Mouse (Mus musculus): Measurements from ENCODE around the gene Mitf.

DNA sequence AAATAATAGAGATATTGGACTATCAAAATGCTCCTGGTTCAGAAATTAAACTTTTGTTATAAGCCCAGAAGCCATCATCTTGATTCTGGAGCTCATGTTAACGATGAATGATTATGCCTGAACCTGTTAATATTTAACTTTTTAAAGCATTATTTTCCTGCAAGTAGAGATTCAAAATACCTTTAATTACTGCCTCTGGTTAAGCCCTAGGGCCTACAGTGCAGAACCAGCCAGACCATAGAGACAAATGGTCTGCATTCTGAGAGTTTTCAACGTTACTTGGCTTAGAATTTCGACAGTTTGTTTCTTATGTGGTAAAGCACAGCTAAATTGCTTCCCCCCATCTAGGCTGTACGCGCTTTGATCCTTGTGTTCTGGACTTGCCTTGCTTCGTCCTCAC is 149.3 kb downstream of the Mitf start:
- no peak for TF ChIP-seq CTCF (IDR thresholded peaks at IDR 0.05; ENCODE audit: insufficient read depth, low read length)
- no peak for TF ChIP-seq POLR2A (IDR thresholded peaks at IDR 0.05; ENCODE audit: borderline replicate concordance, extremely low read depth, low read depth, low read length)
